Mouse (Mus musculus) hindbrain, embryonic 14.5 days (tissue): ENCODE measurements around the gene Phka2. TPM values are rescaled to one million over a fixed set of nuclear protein-coding genes. Genes with fewer than 3 reads are reported as not detected.

ENCODE experiments used
- ATAC-seq: fragments of 200-750 bp; cut with Nextera tagmentation; 2 replicates; pipeline ENCODE4 v1.8.0; 2017; ENCODE audit warnings: moderate number of reproducible peaks, mild to moderate bottlenecking, moderate TSS enrichment, moderate library complexity; ENCODE audit not compliant: low FRiP score
- DNase-seq: peaks from one replicate; pipeline ENCODE4 v3.0.0-alpha.2; 2015; ENCODE audit warnings: low spot score
- H3K27ac ChIP-seq: fragments of 300-500 bp; sonication (generic); 2 replicates; pipeline ENCODE4 v1.5.1; 2014; ENCODE audit warnings: mild to moderate bottlenecking, moderate library complexity
- H3K27me3 ChIP-seq: fragments of 300-500 bp; sonication (generic); 2 replicates; pipeline ENCODE4 v1.6.1; 2014; ENCODE audit warnings: mild to moderate bottlenecking, low read length, mixed read lengths; ENCODE audit not compliant: control insufficient read depth, insufficient read depth
- H3K36me3 ChIP-seq: fragments of 300-500 bp; sonication (generic); replicated peaks from 2 replicates; pipeline ENCODE4 v1.6.1; 2014; ENCODE audit not compliant: control insufficient read depth, insufficient read depth
- H3K4me1 ChIP-seq: fragments of 300-500 bp; sonication (generic); replicated peaks from 2 replicates; pipeline ENCODE4 v1.6.1; 2014; ENCODE audit warnings: antibody characterized with exemption, low read length, mixed read lengths; ENCODE audit not compliant: control insufficient read depth, insufficient read depth
- H3K4me2 ChIP-seq: fragments of 300-500 bp; sonication (generic); replicated peaks from 2 replicates; pipeline ENCODE4 v1.6.1; 2014; ENCODE audit warnings: mild to moderate bottlenecking, moderate library complexity
- H3K4me3 ChIP-seq: fragments of 300-500 bp; sonication (generic); replicated peaks from 2 replicates; pipeline ENCODE4 v1.5.1; 2014; ENCODE audit warnings: mild to moderate bottlenecking, low read length
- H3K9ac ChIP-seq: fragments of 300-500 bp; sonication (generic); 2 replicates; pipeline ENCODE4 v1.6.1; 2014
- H3K9me3 ChIP-seq: fragments of 300-500 bp; sonication (generic); 2 replicates; pipeline ENCODE4 v1.6.1; 2016; ENCODE audit warnings: low read length; ENCODE audit not compliant: control insufficient read depth
- WGBS: fragments of 180-500 bp; shearing (Covaris S2); extraction: QIAGEN DNeasy Blood & Tissue Kit; methylation state at CpG from one replicate; pipeline ENCODE4 v1.1.7; 2014; 5-methylcytosine and 5-hydroxymethylcytosine counted together
- polyA plus RNA-seq: library from polyadenylated mRNA; unstranded; fragments of >200 nt; fragmentation: Nextera tagmentation; extraction: Ambion mirVana; gene quantifications from 2 replicates; pipeline ENCODE4 v1.2.1, GENCODE M21; 2014

Gene Phka2
- polyA plus RNA-seq, 1 experiment from 2014 or later: 12.4 TPM

GRCm38 (mm10) chrX:160588523-160588922 is 86.6 kb downstream of the Phka2 start:
- H3K4me1 ChIP-seq: no peaks in the 10 kb centered on the region
- 83% methylated on average over 4 of the region's 4 CpGs for WGBS
- H3K4me3 ChIP-seq: no peak overlapping the region
- H3K9ac ChIP-seq: no peak overlapping the region
- H3K27ac ChIP-seq: no peak overlapping the region
- peaks cover 22% of the 10 kb centered on the region; the same call in 1 of the 2 replicates for H3K27me3 ChIP-seq
- ATAC-seq (peak; percentile 37; the same call in 1 of the 2 replicates), DNase-seq (no peak)
- H3K4me2 ChIP-seq: no peak overlapping the region
- H3K36me3 ChIP-seq: no peaks in the 10 kb centered on the region
- no peaks in the 10 kb centered on the region for H3K9me3 ChIP-seq

- no peaks in the 10 kb centered on the region for H3K4me1 ChIP-seq
- H3K36me3 ChIP-seq: no peaks in the 10 kb centered on the region
- H3K9me3 ChIP-seq: no peaks in the 10 kb centered on the region
- H3K4me3 ChIP-seq: no peak overlapping the region
- H3K27me3 ChIP-seq: peaks cover 22% of the 10 kb centered on the region; the same call in 1 of the 2 replicates
- no peak overlapping the region for H3K4me2 ChIP-seq
- WGBS: 95% methylated on average over 7 of the region's 7 CpGs
- no peak for DNase-seq
- no peak overlapping the region for H3K9ac ChIP-seq
- no peak for ATAC-seq
- no peak overlapping the region for H3K27ac ChIP-seq
Observed at GRCm38 (mm10) chrX:160590147-160590546, 88.2 kb downstream of the Phka2 start.

GRCm38 (mm10) chrX:160592933-160593332 is 91.0 kb downstream of the Phka2 start:
- DNase-seq: no peak
- Histone ChIP-seq H3K4me2 (no peak overlapping the region), H3K4me1 (no peaks in the 10 kb centered on the region), H3K4me3 (no peak overlapping the region), H3K9me3 (no peaks in the 10 kb centered on the region), H3K27ac (no peak overlapping the region), H3K36me3 (no peaks in the 10 kb centered on the region), H3K27me3 (peaks cover 16% of the 10 kb centered on the region), H3K9ac (no peak overlapping the region)
- 86% methylated on average over 6 of the region's 6 CpGs for WGBS
- no peak for ATAC-seq

- Histone ChIP-seq H3K36me3 (no peaks in the 10 kb centered on the region), H3K4me1 (0 out of 2 replicates have a peak, but pooled peaks cover 6% of the 10 kb centered on the region), H3K27ac (0 out of 2 replicates have a peak overlapping the region, but pooled peaks have one; percentile 14), H3K27me3 (peaks cover 15% of the 10 kb centered on the region; the same call in 1 of the 2 replicates), H3K4me2 (no peak overlapping the region), H3K9me3 (no peaks in the 10 kb centered on the region), H3K4me3 (no peak overlapping the region), H3K9ac (no peak overlapping the region)
- DNase-seq (no peak), ATAC-seq (no peak)
- 82% methylated on average over 2 of the region's 2 CpGs for WGBS
Observed at GRCm38 (mm10) chrX:160598055-160598454, 96.1 kb downstream of the Phka2 start.

- H3K36me3 ChIP-seq: no peaks in the 10 kb centered on the region
- no peak overlapping the region for H3K9ac ChIP-seq
- H3K27ac ChIP-seq: peak overlapping the region; percentile 51; the same call in 1 of the 2 replicates
- H3K4me3 ChIP-seq: no peak overlapping the region
- 0 out of 2 replicates have a peak, but pooled peaks cover 6% of the 10 kb centered on the region for H3K4me1 ChIP-seq
- peaks cover 15% of the 10 kb centered on the region; the same call in 1 of the 2 replicates for H3K27me3 ChIP-seq
- WGBS: 45% methylated on average over 3 of the region's 3 CpGs
- no peaks in the 10 kb centered on the region for H3K9me3 ChIP-seq
- H3K4me2 ChIP-seq: no peak overlapping the region
- ATAC-seq: peak; percentile 87
- DNase-seq: no peak
Observed at GRCm38 (mm10) chrX:160598562-160599458, 96.8 kb downstream of the Phka2 start.

GRCm38 (mm10) chrX:160601053-160601452 is 99.1 kb downstream of the Phka2 start:
- no peak overlapping the region for H3K4me2 ChIP-seq
- no peak for DNase-seq
- ATAC-seq: no peak
- H3K9ac ChIP-seq: no peak overlapping the region
- no peaks in the 10 kb centered on the region for H3K36me3 ChIP-seq
- no peak overlapping the region for H3K4me3 ChIP-seq
- peaks cover 15% of the 10 kb centered on the region; the same call in 1 of the 2 replicates for H3K27me3 ChIP-seq
- 44% methylated on average over 3 of the region's 3 CpGs for WGBS
- H3K4me1 ChIP-seq: 0 out of 2 replicates have a peak, but pooled peaks cover 6% of the 10 kb centered on the region
- H3K27ac ChIP-seq: no peak overlapping the region
- H3K9me3 ChIP-seq: no peaks in the 10 kb centered on the region

- Histone ChIP-seq H3K9ac (no peak overlapping the region), H3K27me3 (peaks cover 10% of the 10 kb centered on the region; the same call in 1 of the 2 replicates), H3K4me2 (no peak overlapping the region), H3K36me3 (no peaks in the 10 kb centered on the region), H3K4me1 (0 out of 2 replicates have a peak, but pooled peaks cover 6% of the 10 kb centered on the region), H3K4me3 (no peak overlapping the region), H3K9me3 (no peaks in the 10 kb centered on the region), H3K27ac (no peak overlapping the region)
- ATAC-seq (no peak), DNase-seq (no peak)
- WGBS: 93% methylated on average over 1 of the region's 1 CpGs
Observed at GRCm38 (mm10) chrX:160602770-160603169, 100.8 kb downstream of the Phka2 start.

- 90% methylated on average over 2 of the region's 2 CpGs for WGBS
Observed at GRCm38 (mm10) chrX:160603316-160603715, 101.3 kb downstream of the Phka2 start.

GRCm38 (mm10) chrX:160603981-160604541 is 102.1 kb downstream of the Phka2 start:
- no peak overlapping the region for H3K27ac ChIP-seq
- no peak overlapping the region for H3K4me2 ChIP-seq
- no peaks in the 10 kb centered on the region for H3K9me3 ChIP-seq
- WGBS: 51% methylated on average over 6 of the region's 6 CpGs
- H3K36me3 ChIP-seq: no peaks in the 10 kb centered on the region
- no peak overlapping the region for H3K9ac ChIP-seq
- no peak overlapping the region for H3K4me3 ChIP-seq
- ATAC-seq (no peak), DNase-seq (no peak)
- peaks cover 5% of the 10 kb centered on the region; the same call in 1 of the 2 replicates for H3K27me3 ChIP-seq
- H3K4me1 ChIP-seq: 0 out of 2 replicates have a peak, but pooled peaks cover 1% of the 10 kb centered on the region

More at GRCm38 (mm10) chrX:160603316-160603715, 101.3 kb downstream of the Phka2 start:
- Histone ChIP-seq H3K4me3 (no peak overlapping the region), H3K27ac (no peak overlapping the region), H3K9ac (no peak overlapping the region), H3K4me2 (no peak overlapping the region), H3K36me3 (no peaks in the 10 kb centered on the region), H3K9me3 (no peaks in the 10 kb centered on the region), H3K4me1 (0 out of 2 replicates have a peak, but pooled peaks cover 6% of the 10 kb centered on the region), H3K27me3 (peaks cover 6% of the 10 kb centered on the region; the same call in 1 of the 2 replicates)
- ATAC-seq (no peak), DNase-seq (no peak)
